Mouse (Mus musculus) midbrain, embryonic 14.5 days (tissue): Measurements from ENCODE around the gene Mthfd1. TPM values are rescaled to one million over a fixed set of nuclear protein-coding genes. Genes with fewer than 3 reads are reported as not detected.

Experiments used
- ATAC-seq: fragments of 200-750 bp; cut with Nextera tagmentation; 2 replicates; pipeline ENCODE4 v1.8.0; 2017; ENCODE audit warnings: moderate number of reproducible peaks, moderate library complexity; ENCODE audit not compliant: low FRiP score, low TSS enrichment
- DNase-seq: peaks from one replicate; pipeline ENCODE4 v3.0.0-alpha.2; 2015
- H3K27ac ChIP-seq: fragments of 300-500 bp; sonication (generic); replicated peaks from 2 replicates; pipeline ENCODE4 v1.5.1; 2014; ENCODE audit warnings: mild to moderate bottlenecking, low read depth, low read length, moderate library complexity
- H3K27me3 ChIP-seq: fragments of 300-500 bp; sonication (generic); 2 replicates; pipeline ENCODE4 v1.6.1; 2014; ENCODE audit warnings: low read length, control low read depth, mixed read lengths; ENCODE audit not compliant: control insufficient read depth, insufficient read depth
- H3K36me3 ChIP-seq: fragments of 300-500 bp; sonication (generic); 2 replicates; pipeline ENCODE4 v1.6.1; 2014; ENCODE audit warnings: low read length, control low read depth; ENCODE audit not compliant: control insufficient read depth, insufficient read depth
- H3K4me1 ChIP-seq: fragments of 300-500 bp; sonication (generic); 2 replicates; pipeline ENCODE4 v1.6.1; 2014; ENCODE audit warnings: mild to moderate bottlenecking, antibody characterized with exemption, low read length, control low read depth; ENCODE audit not compliant: control insufficient read depth, insufficient read depth
- H3K4me2 ChIP-seq: fragments of 300-500 bp; sonication (generic); 2 replicates; pipeline ENCODE4 v1.6.1; 2014; ENCODE audit warnings: mild to moderate bottlenecking, low read length, moderate library complexity
- H3K4me3 ChIP-seq: fragments of 300-500 bp; sonication (generic); replicated peaks from 2 replicates; pipeline ENCODE4 v1.5.1; 2014; ENCODE audit warnings: low read depth, low read length
- H3K9ac ChIP-seq: fragments of 300-500 bp; sonication (generic); replicated peaks from 2 replicates; pipeline ENCODE4 v1.6.1; 2014; ENCODE audit warnings: mild to moderate bottlenecking, low read length, moderate library complexity
- H3K9me3 ChIP-seq: fragments of 300-500 bp; sonication (generic); 2 replicates; pipeline ENCODE4 v1.6.1; 2016; ENCODE audit warnings: low read length, control low read depth, mixed read lengths; ENCODE audit not compliant: control insufficient read depth
- WGBS: fragments of 180-500 bp; shearing (Covaris S2); extraction: QIAGEN DNeasy Blood & Tissue Kit; methylation state at CpG from one replicate; pipeline ENCODE4 v1.1.7; 2014; 5-methylcytosine and 5-hydroxymethylcytosine counted together
- polyA plus RNA-seq: library from polyadenylated mRNA; unstranded; fragments of >200 nt; fragmentation: Nextera tagmentation; extraction: Ambion mirVana; gene quantifications from 2 replicates; pipeline ENCODE4 v1.2.1, GENCODE M21; 2014

The Mthfd1 gene
- polyA plus RNA-seq, 1 experiment from 2014 or later: 35.1 TPM

GRCm38 (mm10) chr12:76239839-76240571 is 15.1 kb upstream of the Mthfd1 start:
- Histone ChIP-seq H3K36me3 (no peaks in the 10 kb centered on the region), H3K9me3 (no peaks in the 10 kb centered on the region), H3K4me1 (no peaks in the 10 kb centered on the region), H3K4me2 (no peak overlapping the region), H3K4me3 (no peak overlapping the region), H3K9ac (no peak overlapping the region), H3K27me3 (no peaks in the 10 kb centered on the region), H3K27ac (no peak overlapping the region)
- 90% methylated on average over 7 of the region's 7 CpGs for WGBS
- DNase-seq (no peak), ATAC-seq (no peak)

GRCm38 (mm10) chr12:76240670-76241069 is 14.4 kb upstream of the Mthfd1 start:
- no peak overlapping the region for H3K4me2 ChIP-seq
- ATAC-seq: no peak
- 91% methylated on average over 3 of the region's 3 CpGs for WGBS

DNA sequence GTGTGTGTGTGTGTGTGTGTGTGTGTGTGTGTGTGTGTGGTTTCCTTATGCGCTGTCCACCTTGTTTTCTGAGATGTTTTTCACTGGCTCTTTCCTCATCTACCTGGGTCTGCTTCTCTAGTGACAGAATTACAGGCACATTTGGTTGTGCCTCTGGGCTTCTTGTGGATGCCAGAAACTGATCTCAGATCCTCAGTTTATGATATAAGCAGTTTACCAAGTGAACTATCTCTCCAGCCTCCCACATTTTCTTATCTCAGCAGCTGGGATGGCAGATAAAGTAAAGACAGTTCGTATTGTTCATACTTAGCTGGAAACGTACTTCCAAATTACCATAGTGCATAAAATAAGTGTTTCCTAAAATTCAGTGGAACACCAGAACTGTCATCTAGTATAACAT is 14.0 kb upstream of the Mthfd1 start:
- Histone ChIP-seq H3K9ac (no peak overlapping the region), H3K27me3 (no peaks in the 10 kb centered on the region), H3K4me3 (no peak overlapping the region), H3K4me1 (no peaks in the 10 kb centered on the region), H3K4me2 (no peak overlapping the region), H3K9me3 (no peaks in the 10 kb centered on the region), H3K27ac (no peak overlapping the region), H3K36me3 (no peaks in the 10 kb centered on the region)
- 91% methylated on average over 3 of the region's 3 CpGs for WGBS
- ATAC-seq (no peak), DNase-seq (no peak)

More at GRCm38 (mm10) chr12:76240670-76241069, 14.4 kb upstream of the Mthfd1 start:
- Histone ChIP-seq H3K9me3 (no peaks in the 10 kb centered on the region), H3K27ac (no peak overlapping the region), H3K4me1 (no peaks in the 10 kb centered on the region), H3K36me3 (no peaks in the 10 kb centered on the region), H3K9ac (no peak overlapping the region), H3K4me3 (no peak overlapping the region), H3K27me3 (no peaks in the 10 kb centered on the region)
- no peak for DNase-seq

GRCm38 (mm10) chr12:76241833-76242232 is 13.3 kb upstream of the Mthfd1 start:
- H3K9me3 ChIP-seq: no peaks in the 10 kb centered on the region
- no peaks in the 10 kb centered on the region for H3K27me3 ChIP-seq
- no peak overlapping the region for H3K9ac ChIP-seq
- H3K4me1 ChIP-seq: no peaks in the 10 kb centered on the region
- no peak overlapping the region for H3K4me3 ChIP-seq
- DNase-seq: no peak
- H3K36me3 ChIP-seq: no peaks in the 10 kb centered on the region
- no peak for ATAC-seq
- 69% methylated on average over 5 of the region's 5 CpGs for WGBS
- no peak overlapping the region for H3K27ac ChIP-seq
- H3K4me2 ChIP-seq: no peak overlapping the region

DNA sequence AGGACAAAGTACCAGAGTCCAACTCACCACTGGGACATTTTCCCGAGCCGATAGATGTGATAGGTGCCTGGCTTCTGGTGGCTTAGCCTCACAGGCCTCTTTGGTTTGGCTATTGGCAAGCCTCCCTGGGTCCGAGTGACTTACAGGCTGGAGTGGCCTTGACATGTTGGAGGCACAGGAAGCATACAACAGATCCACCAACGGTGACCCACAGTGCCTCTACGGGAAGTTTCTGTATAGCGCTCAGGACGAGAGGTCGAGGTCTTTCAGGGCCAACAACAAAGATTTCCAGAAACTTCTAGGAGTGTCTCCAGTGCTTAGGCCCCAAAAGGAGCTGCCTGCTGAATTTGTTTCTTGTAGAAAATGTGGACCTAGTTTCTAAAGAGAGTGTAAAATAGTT is 10.1 kb upstream of the Mthfd1 start:
- H3K4me3 ChIP-seq: no peak overlapping the region
- H3K9me3 ChIP-seq: no peaks in the 10 kb centered on the region
- 96% methylated on average over 8 of the region's 8 CpGs for WGBS
- H3K27ac ChIP-seq: no peak overlapping the region
- H3K36me3 ChIP-seq: no peaks in the 10 kb centered on the region
- DNase-seq (no peak), ATAC-seq (no peak)
- H3K4me1 ChIP-seq: no peaks in the 10 kb centered on the region
- H3K27me3 ChIP-seq: no peaks in the 10 kb centered on the region
- no peak overlapping the region for H3K4me2 ChIP-seq
- no peak overlapping the region for H3K9ac ChIP-seq

DNA sequence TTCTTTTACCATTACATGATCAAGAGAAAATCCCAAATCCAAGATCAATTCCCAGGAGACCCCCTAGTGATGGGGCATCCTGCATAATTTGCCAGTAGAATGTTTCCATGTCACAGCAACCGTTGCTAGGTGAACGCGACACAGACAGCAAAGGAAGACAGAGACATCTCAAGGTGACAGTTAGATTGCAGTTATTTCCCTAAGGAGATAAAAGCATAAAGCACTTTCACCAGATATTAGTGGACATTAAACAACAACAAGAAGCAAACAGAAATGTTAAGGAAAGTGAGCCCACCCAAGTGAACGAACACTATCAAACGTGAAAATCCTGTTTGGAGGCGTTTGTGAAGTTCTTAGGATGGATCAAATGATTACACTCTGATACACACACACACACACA is 8.5 kb upstream of the Mthfd1 start, which contains the start of gene Tex21:
Tex21 (minus strand) TSS at position 101 of the 400 bp plus-strand sequence.
- 53% methylated on average over 6 of the region's 6 CpGs for WGBS
- DNase-seq: peak; percentile 44
- Histone ChIP-seq H3K9me3 (no peaks in the 10 kb centered on the region), H3K27ac (no peak within 1 kb of the TSS), H3K4me3 (no peak within 1 kb of the TSS), H3K4me2 (no peak within 1 kb of the TSS), H3K27me3 (no peaks in the 10 kb centered on the region), H3K4me1 (no peaks in the 10 kb centered on the region), H3K9ac (no peak within 1 kb of the TSS), H3K36me3 (no peaks in the 10 kb centered on the region)
- ATAC-seq: no peak

- Histone ChIP-seq H3K9ac (no peak overlapping the region), H3K27me3 (no peaks in the 10 kb centered on the region), H3K4me3 (no peak overlapping the region), H3K4me1 (peaks cover 7% of the 10 kb centered on the region), H3K36me3 (no peaks in the 10 kb centered on the region), H3K4me2 (no peak overlapping the region), H3K27ac (no peak overlapping the region), H3K9me3 (no peaks in the 10 kb centered on the region)
- no peak for ATAC-seq
- 82% methylated on average over 1 of the region's 1 CpGs for WGBS
- no peak for DNase-seq
These were observed 2.0 kb upstream of the Mthfd1 start for GRCm38 (mm10) chr12:76253090-76253489.

GRCm38 (mm10) chr12:76253591-76253990 is 1.5 kb upstream of the Mthfd1 start:
- no peak overlapping the region for H3K4me3 ChIP-seq
- H3K4me1 ChIP-seq: peaks cover 7% of the 10 kb centered on the region
- 85% methylated on average over 2 of the region's 2 CpGs for WGBS
- no peak overlapping the region for H3K9ac ChIP-seq
- H3K36me3 ChIP-seq: no peaks in the 10 kb centered on the region
- no peaks in the 10 kb centered on the region for H3K9me3 ChIP-seq
- DNase-seq (no peak), ATAC-seq (no peak)
- no peak overlapping the region for H3K4me2 ChIP-seq
- no peak overlapping the region for H3K27ac ChIP-seq
- no peaks in the 10 kb centered on the region for H3K27me3 ChIP-seq

DNA sequence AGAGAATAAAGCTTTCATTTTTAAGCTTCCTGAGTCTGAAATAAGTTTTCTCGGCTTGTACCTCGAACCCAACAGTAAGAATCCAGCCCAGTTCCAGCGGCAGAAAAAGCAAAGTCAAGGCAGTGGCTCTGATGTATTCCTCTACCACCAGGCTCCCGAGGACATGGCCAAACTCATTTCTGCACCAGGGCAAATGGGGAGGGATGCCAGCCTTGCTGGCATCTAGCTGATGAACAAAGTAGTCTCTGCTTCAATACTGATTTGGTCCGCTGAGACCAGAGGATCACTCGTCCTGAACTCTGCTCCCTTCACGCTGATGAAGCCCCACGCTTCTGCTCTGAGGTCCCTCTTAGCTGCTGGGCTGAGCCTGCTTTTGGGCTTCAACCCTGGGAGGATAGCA is 1.1 kb upstream of the Mthfd1 start:
- ATAC-seq (no peak), DNase-seq (no peak)
- WGBS: 76% methylated on average over 8 of the region's 8 CpGs
- no peaks in the 10 kb centered on the region for H3K27me3 ChIP-seq
- no peaks in the 10 kb centered on the region for H3K36me3 ChIP-seq
- H3K27ac ChIP-seq: no peak overlapping the region
- no peak overlapping the region for H3K4me2 ChIP-seq
- H3K9me3 ChIP-seq: no peaks in the 10 kb centered on the region
- peak overlapping the region; percentile 60; the same call in 1 of the 2 replicates for H3K9ac ChIP-seq
- H3K4me3 ChIP-seq: no peak overlapping the region
- peaks cover 7% of the 10 kb centered on the region for H3K4me1 ChIP-seq
